Comparison of ENCODE assay signal across 10 mouse cellular contexts in the genomic region with DNA sequence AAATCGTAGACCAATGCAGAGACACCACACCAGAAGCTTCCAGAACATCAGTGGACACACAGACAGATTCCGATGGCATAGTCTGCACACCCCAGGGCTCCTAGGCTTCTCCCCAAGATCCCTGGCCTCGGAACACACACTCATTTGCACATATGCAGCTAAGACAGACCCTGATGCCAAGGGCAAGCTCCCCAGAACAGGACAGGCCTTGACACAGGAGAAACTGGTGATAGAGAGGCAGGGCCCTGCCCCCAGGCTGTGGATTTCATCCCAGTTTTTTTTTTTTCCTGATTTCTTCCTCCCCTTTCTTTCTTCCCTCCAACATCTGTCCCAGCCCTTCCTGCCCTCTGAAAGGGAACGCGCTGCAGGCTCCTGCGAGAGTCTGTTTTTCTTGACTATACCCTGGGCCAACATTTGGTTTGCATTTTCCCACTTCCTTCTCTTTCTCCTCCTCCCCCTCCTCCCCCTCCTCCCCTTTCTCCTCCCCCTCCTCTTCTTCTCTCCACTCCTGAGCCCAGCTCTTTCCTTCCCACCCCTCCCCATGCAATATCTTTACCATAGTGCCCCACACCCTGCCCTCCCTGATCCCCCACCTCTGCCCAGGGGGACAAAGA. TPM values are rescaled to one million over a fixed set of nuclear protein-coding genes. Genes with fewer than 3 reads are reported as not detected.
DNase-seq lines count a peak whose midpoint lies in the region; ATAC-seq and TF ChIP-seq lines count a peak whose summit lies in the region.
"Had no signal": no experiment of that assay in that cellular context is flagged by ENCODE, and none has a peak within 500 bp of the region (broad histone marks: within the 10 kb centered on the region; RNA-seq: fewer than 3 reads in every experiment).

No protein-coding gene starts in this region.

- peaks cover 33 to 37% of the 10 kb centered on the region in 2 experiments for H3K4me1 ChIP-seq in heart, embryonic 14.5 days (ENCODE audit: control insufficient read depth in 2 of 2, insufficient read depth in 2 of 2, low read length in 2 of 2)
- peaks cover 70% of the 10 kb centered on the region for H3K4me1 ChIP-seq in E14TG2a.4 (replicated peaks; ENCODE audit: low read depth, low read length)
- peaks cover 47% of the 10 kb centered on the region for H3K4me1 ChIP-seq in embryonic facial prominence, embryonic 14.5 days (ENCODE audit: control insufficient read depth, insufficient read depth, low read length)
- H3K4me1 ChIP-seq in limb, embryonic 11.5 days (ENCODE audit: control insufficient read depth, insufficient read depth, low read length), result peaks cover 57% of the 10 kb centered on the region

- 42% methylated on average over 6 of the region's 6 CpGs for WGBS in heart, embryonic 14.5 days
- WGBS in embryonic facial prominence, embryonic 14.5 days, result 15% methylated on average over 6 of the region's 6 CpGs
- 9% methylated on average over 6 of the region's 6 CpGs for WGBS in limb, embryonic 11.5 days

- H3K27me3 ChIP-seq in heart, embryonic 14.5 days (ENCODE audit: control insufficient read depth, insufficient read depth, low read length), result 0 out of 2 replicates have a peak, but pooled peaks cover under 1% of the 10 kb centered on the region
- peaks cover 62% of the 10 kb centered on the region for H3K27me3 ChIP-seq in E14TG2a.4 (ENCODE audit: insufficient read depth, low read length)
- H3K27me3 ChIP-seq in embryonic facial prominence, embryonic 14.5 days (replicated peaks; ENCODE audit: control insufficient read depth, insufficient read depth, low read length), result 0 out of 2 replicates have a peak, but pooled peaks cover 3% of the 10 kb centered on the region
- H3K27me3 ChIP-seq in limb, embryonic 11.5 days (ENCODE audit: control insufficient read depth, insufficient read depth, low read length), result no peaks in the 10 kb centered on the region

- intact Hi-C loops in left cerebral cortex, postnatal 4 days (cut with DNase I), result no loop called here

- peak overlapping the region; percentile 73 to 83 for H3K27ac ChIP-seq in heart, embryonic 14.5 days (replicated peaks in 1 of 2; ENCODE audit: control insufficient read depth in 1 of 2, insufficient read depth in 1 of 2, low read depth in 2 of 2, low read length in 2 of 2)
- H3K27ac ChIP-seq in embryonic facial prominence, embryonic 14.5 days (replicated peaks; ENCODE audit: low read depth, low read length), result peak overlapping the region; percentile 95
- peak overlapping the region; percentile 100 for H3K27ac ChIP-seq in limb, embryonic 11.5 days (replicated peaks; ENCODE audit: low read depth, low read length)

- no peak overlapping the region for H3K4me3 ChIP-seq in heart, embryonic 14.5 days (ENCODE audit: control insufficient read depth in 1 of 2, insufficient read depth in 1 of 2, low read depth in 1 of 2, low read length in 2 of 2)
- peak overlapping the region; percentile 35; the same call in 1 of the 2 replicates for H3K4me3 ChIP-seq in E14TG2a.4 (replicated peaks; ENCODE audit: low read length)
- peak overlapping the region; percentile 50 for H3K4me3 ChIP-seq in embryonic facial prominence, embryonic 14.5 days (ENCODE audit: low read depth, low read length)
- H3K4me3 ChIP-seq in limb, embryonic 11.5 days (ENCODE audit: low read depth, low read length), result peak overlapping the region; percentile 42; the same call in 1 of the 2 replicates

- no peak for TF ChIP-seq CTCF in E14TG2a.4 (conservative IDR thresholded peaks at IDR 0.05; ENCODE audit: low read length)

- H3K4me2 ChIP-seq in heart, embryonic 14.5 days (ENCODE audit: low read length), result no peak overlapping the region
- H3K4me2 ChIP-seq in embryonic facial prominence, embryonic 14.5 days (ENCODE audit: low read depth, low read length), result peak overlapping the region; percentile 66
- H3K4me2 ChIP-seq in limb, embryonic 11.5 days (ENCODE audit: low read depth, severe bottlenecking), result peak overlapping the region; percentile 70

- H3K36me3 ChIP-seq in heart, embryonic 14.5 days (ENCODE audit: control insufficient read depth, insufficient read depth, low read length), result no peaks in the 10 kb centered on the region
- no peaks in the 10 kb centered on the region for H3K36me3 ChIP-seq in E14TG2a.4 (ENCODE audit: insufficient read depth, low read length)
- no peaks in the 10 kb centered on the region for H3K36me3 ChIP-seq in embryonic facial prominence, embryonic 14.5 days (ENCODE audit: control insufficient read depth, insufficient read depth, low read length)
- no peaks in the 10 kb centered on the region for H3K36me3 ChIP-seq in limb, embryonic 11.5 days (ENCODE audit: control insufficient read depth, insufficient read depth, low read length)
- H3K36me3 ChIP-seq: G1E had no signal

- no peaks in the 10 kb centered on the region for H3K9me3 ChIP-seq in heart, embryonic 14.5 days (ENCODE audit: control insufficient read depth, low read length)
- no peaks in the 10 kb centered on the region for H3K9me3 ChIP-seq in E14TG2a.4 (ENCODE audit: low read length)
- no peaks in the 10 kb centered on the region for H3K9me3 ChIP-seq in embryonic facial prominence, embryonic 14.5 days (ENCODE audit: control insufficient read depth, low read length)
- H3K9me3 ChIP-seq in limb, embryonic 11.5 days (ENCODE audit: control insufficient read depth, low read length), result no peaks in the 10 kb centered on the region
- H3K9me3 ChIP-seq: G1E had no signal

- peak overlapping the region; percentile 47; the same call in 1 of the 2 replicates for H3K9ac ChIP-seq in heart, embryonic 14.5 days (ENCODE audit: low read length)
- H3K9ac ChIP-seq in embryonic facial prominence, embryonic 14.5 days (ENCODE audit: low read depth, low read length), result peak overlapping the region; percentile 66
- peak overlapping the region; percentile 63 for H3K9ac ChIP-seq in limb, embryonic 11.5 days (ENCODE audit: low read length)

- no peak for DNase-seq in heart, adult 8-10 months (ENCODE audit: low spot score)
- DNase-seq in embryonic facial prominence, embryonic 14.5 days (ENCODE audit: low spot score), result peak; percentile 94
- peak; percentile 81 for DNase-seq in limb, embryonic 11.5 days (ENCODE audit: low spot score)
- no peak for DNase-seq in left cerebral cortex, postnatal 4 days
- DNase-seq in thymus, postnatal 36 days, result no peak
- DNase-seq: cerebellum, postnatal 14 days had no signal

- ATAC-seq in heart, embryonic 14.5 days (ENCODE audit: insufficient number of reproducible peaks, insufficient read depth, low FRiP score, low read depth), result no peak
- ATAC-seq in embryonic facial prominence, embryonic 14.5 days (ENCODE audit: low read depth), result peak; percentile 83
- peak; percentile 60 for ATAC-seq in limb, embryonic 11.5 days (ENCODE audit: insufficient number of reproducible peaks, low FRiP score, low TSS enrichment, low read depth)
- ATAC-seq in erythroblast, adult 5-6 weeks (replicated peaks; ENCODE audit: low FRiP score, poor library complexity, severe bottlenecking), result no peak

RNA-seq across cellular contexts. Expression of a gene that starts 32.5 kb away (rescaled TPM):
- polyA plus RNA-seq in heart, embryonic 14.5 days (2014; fragmentation: Nextera tagmentation; extraction: Ambion mirVana), result 125 and 142 TPM in 2 replicates
- 100 to 1,000 TPM; 733 to 828 (median 798) TPM for total RNA-seq in heart, adult 8-10 months (2022)
- polyA plus RNA-seq in embryonic facial prominence, embryonic 14.5 days (2014; fragmentation: Nextera tagmentation; extraction: Ambion mirVana), result 51.5 and 58.5 TPM in 2 replicates
- 36.3 and 36.9 TPM in 2 replicates for polyA plus RNA-seq in limb, embryonic 11.5 days (2014; fragmentation: Nextera tagmentation; extraction: Ambion mirVana)
- total RNA-seq in erythroblast, adult 5-6 weeks (2015; ENCODE audit: low replicate concordance), result 8.5 and 9.2 TPM in 2 replicates
- total RNA-seq in erythroblast, adult 5-6 weeks (2017; ENCODE audit: low replicate concordance), result 11.9 and 21.6 TPM in 2 replicates
- 10 to 100 TPM; 19.6 to 21.4 TPM for total RNA-seq in left cerebral cortex, postnatal 4 days (2021)

RNA-seq across cellular contexts. Expression of a gene that starts 33.6 kb away (rescaled TPM):
- polyA plus RNA-seq in heart, embryonic 14.5 days (2014; fragmentation: Nextera tagmentation; extraction: Ambion mirVana), result 0.22 and 0.39 TPM in 2 replicates
- total RNA-seq in heart, adult 8-10 months (2022), result 1 to 10 TPM in 3 of 4 experiments, under 1 TPM in 1; 0.52 to 1.8 (median 1.3) TPM
- polyA plus RNA-seq in embryonic facial prominence, embryonic 14.5 days (2014; fragmentation: Nextera tagmentation; extraction: Ambion mirVana), result 0.37 and 0.72 TPM in 2 replicates
- 0.07 TPM in 1 of 2 replicates, not detected in the other for polyA plus RNA-seq in limb, embryonic 11.5 days (2014; fragmentation: Nextera tagmentation; extraction: Ambion mirVana)
- not detected in 2 replicates for total RNA-seq in erythroblast, adult 5-6 weeks (2015; ENCODE audit: low replicate concordance)
- total RNA-seq in erythroblast, adult 5-6 weeks (2017; ENCODE audit: low replicate concordance), result not detected in 2 replicates
- under 1 TPM in 1 of 2 experiments, not detected in 1; 0.20 TPM for total RNA-seq in left cerebral cortex, postnatal 4 days (2021)
- polyA plus RNA-seq: G1E had no signal

Comparison
In these comparisons a context has a peak if more than half of its experiments do, and no peak if none do; other contexts are left out.
1. ATAC-seq: peak in embryonic facial prominence, embryonic 14.5 days (single experiment) and limb, embryonic 11.5 days (single experiment); none in heart, embryonic 14.5 days (single experiment) and erythroblast, adult 5-6 weeks (single experiment).
2. H3K4me3 ChIP-seq: peak in E14TG2a.4 (single experiment), embryonic facial prominence, embryonic 14.5 days (single experiment) and limb, embryonic 11.5 days (single experiment); none in heart, embryonic 14.5 days (0 of 2).
3. DNase-seq: peak in embryonic facial prominence, embryonic 14.5 days (single experiment) and limb, embryonic 11.5 days (single experiment); none in heart, adult 8-10 months (single experiment), left cerebral cortex, postnatal 4 days (single experiment) and thymus, postnatal 36 days (0 of 2).
4. RNA of a gene that starts 32.5 kb away (total RNA-seq): 733 to 828 TPM in heart, adult 8-10 months; 19.6 to 21.4 TPM in left cerebral cortex, postnatal 4 days and 8.5 to 21.6 TPM in erythroblast, adult 5-6 weeks; every median in the first group is over 10 times any median in the second.
5. Peak in every context shown above with its lines, with median percentiles within 50 percentile points of each other: H3K27ac ChIP-seq and H3K9ac ChIP-seq.